Mouse (Mus musculus) cerebellum, postnatal 14 days (tissue): Measurements from ENCODE around the gene Lypd6b.
A peak's percentile ranks its signal among the peaks of the same experiment; 100 is the strongest.

Experiments used
- DNase-seq, 2 experiments: peaks; one replicate each; pipeline ENCODE4 v3.0.0; 2021; ENCODE audit warnings: mixed read lengths in 2 of 2

Lypd6b gene

GRCm38 (mm10) chr2:49771172-49771571 lies 16.3 kb upstream of the Lypd6b start:
- DNase-seq = no peak

DNA sequence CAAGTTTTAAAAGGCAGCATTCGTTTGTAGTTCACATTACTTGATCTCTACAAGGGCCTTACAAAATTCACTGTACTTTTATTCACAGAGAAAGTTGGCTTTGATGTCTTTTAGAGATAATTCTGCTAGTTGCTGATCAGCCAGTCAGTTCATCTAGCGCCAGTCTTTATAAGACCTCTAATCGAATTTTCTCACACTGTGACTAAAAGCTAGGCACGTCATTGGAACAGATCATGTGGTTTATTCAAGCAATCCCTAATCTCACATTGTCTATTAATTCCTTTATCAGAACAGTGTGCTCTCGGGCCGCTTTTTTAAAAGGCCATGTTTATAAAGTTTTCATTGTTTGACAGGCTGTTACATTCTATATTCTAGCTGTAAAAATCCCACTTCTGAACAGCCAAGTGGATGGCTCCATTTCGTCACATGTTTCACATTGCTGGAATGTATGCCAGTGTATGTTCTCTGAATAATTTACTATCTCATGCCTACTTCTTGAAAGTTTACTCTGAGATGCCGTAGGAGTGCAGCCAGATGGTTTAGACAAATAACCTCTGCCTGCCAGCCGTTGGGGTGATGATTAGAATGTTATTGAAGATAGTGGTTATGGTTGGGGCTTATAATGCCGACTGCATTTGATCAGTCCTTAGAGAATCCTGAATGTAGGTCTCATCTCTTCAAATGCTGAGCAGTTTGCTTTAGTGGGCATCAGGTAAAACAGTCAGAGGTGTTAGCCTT lies 14.1 kb upstream of the Lypd6b start:
- no peak for DNase-seq

DNA sequence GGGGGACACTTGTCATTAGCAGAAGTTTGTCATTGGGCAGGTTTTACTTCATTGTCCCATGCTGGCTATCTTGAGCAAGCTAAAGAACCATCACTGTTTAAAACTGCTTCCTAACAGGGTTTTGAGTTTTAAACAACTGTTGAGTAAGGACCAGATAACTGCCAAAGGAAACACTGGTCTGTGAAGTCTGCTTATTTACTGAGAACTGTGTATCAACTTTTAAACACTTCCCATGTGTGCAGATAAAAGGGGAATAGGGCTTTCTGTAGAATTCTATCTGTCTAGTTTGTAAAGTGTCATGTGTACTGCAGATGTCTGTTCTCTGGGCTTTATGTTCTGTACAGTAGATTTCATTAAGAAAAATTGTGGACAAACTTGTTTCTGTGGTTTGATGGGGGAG lies 13.3 kb upstream of the Lypd6b start:
- no peak for DNase-seq

DNA sequence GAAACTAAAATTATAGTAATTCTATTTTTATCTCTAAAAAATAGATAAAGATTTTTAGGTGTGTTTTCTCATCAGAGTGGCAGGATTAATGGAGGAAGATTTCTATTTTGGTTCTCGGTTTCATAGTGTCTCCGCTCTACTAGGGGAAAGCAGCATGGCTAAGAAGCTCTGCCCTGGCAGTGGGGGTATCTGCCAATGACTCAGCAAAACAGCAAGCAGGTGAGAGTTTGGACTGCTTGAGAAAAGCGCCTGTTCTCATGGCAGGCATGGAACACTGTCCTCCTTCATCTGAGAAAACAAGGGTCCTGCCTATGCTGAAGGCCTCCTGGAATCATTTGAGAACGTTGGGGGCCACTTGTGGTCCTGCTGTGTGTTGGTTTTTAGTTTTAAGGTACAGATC lies 12.3 kb upstream of the Lypd6b start:
- no peak for DNase-seq

GRCm38 (mm10) chr2:49775735-49776134 lies 11.8 kb upstream of the Lypd6b start:
- peak in 1 of 2 experiments; percentile 48 for DNase-seq

DNA sequence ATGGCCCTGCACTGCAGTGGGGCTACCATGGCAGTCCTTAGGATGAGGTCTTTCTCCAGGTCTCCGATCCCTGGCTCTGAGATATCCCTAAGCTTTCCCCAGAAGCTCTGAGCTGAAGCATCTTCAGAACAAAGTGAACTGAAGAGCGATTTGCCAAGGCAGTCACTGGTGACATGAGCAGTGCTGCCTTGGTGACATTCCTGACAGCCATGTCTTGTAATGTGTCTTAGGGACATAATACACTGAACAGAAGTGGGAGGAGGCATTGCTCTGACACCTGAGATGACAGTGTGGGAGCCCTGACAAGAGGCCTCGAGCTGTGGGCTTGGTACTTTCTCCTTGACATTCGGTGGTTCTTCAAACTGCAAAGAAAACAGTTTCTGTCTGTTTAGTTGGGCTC lies 11.1 kb upstream of the Lypd6b start:
- no peak for DNase-seq

DNA sequence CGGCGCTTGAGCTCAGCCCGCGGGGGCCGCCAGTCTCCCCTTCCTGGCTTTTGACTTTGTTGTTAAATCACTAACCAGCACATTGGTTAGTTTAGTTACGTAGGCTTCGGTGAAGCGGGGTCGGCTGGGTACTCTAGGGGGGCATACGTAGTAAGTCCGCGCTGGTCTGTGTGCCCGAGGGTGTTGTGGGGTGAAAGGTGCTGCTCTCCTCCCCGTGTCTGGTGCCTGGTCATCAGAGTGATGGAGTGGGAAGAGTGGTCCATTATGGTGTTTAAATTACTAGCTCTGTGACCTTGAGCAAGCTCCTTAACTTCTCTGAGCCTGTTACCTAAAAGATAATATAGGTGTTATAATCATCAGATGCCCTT lies 547 bp downstream of the Lypd6b start:
- peak in 1 of 2 experiments; percentile 24 for DNase-seq

- no peak for DNase-seq
These were observed 1.2 kb downstream of the Lypd6b start for GRCm38 (mm10) chr2:49788643-49789042.

- no peak for DNase-seq
These were observed 1.6 kb downstream of the Lypd6b start for GRCm38 (mm10) chr2:49789078-49789477.

GRCm38 (mm10) chr2:49789504-49789903 lies 2.0 kb downstream of the Lypd6b start:
- no peak for DNase-seq

DNA sequence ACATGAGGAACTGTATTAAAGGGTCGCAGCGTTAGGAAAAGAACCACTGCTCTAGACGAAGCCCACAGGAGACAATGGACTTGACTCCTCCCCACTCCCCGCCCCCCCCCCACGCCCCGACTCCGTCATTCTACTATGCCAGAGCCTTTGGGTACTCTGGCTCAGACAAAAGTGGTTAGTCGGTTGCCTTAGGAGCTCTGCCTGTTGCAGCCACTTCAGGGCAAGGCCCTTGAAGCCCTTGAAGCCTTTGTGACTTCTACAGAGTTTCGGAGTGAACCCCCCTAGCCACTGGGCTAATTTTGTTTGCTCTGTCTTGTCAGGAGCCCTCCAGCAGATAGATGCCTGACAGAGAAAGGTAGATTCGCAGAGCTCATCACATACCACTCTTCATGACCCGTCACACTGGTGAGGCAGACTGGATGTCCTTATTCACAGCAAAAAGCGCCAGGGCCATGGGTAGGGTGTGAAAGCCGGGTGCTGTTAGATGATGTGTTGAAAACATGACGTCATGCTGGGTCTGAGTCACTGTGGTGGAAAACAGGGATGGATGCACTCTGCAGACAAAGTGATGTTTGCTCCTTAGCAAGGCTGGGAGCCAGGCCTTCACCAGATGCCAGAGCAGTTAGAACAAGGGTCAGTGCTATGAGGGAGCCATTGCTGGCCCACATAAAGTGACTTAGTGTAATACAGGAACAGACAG lies 10.1 kb downstream of the Lypd6b start:
- no peak for DNase-seq

GRCm38 (mm10) chr2:49804448-49804847 lies 17.0 kb downstream of the Lypd6b start:
- DNase-seq = no peak

- peak; percentile 50 to 63 for DNase-seq
These were observed 18.4 kb downstream of the Lypd6b start for GRCm38 (mm10) chr2:49805736-49806371.

GRCm38 (mm10) chr2:49809496-49809895 lies 22.0 kb downstream of the Lypd6b start:
- DNase-seq = no peak

DNA sequence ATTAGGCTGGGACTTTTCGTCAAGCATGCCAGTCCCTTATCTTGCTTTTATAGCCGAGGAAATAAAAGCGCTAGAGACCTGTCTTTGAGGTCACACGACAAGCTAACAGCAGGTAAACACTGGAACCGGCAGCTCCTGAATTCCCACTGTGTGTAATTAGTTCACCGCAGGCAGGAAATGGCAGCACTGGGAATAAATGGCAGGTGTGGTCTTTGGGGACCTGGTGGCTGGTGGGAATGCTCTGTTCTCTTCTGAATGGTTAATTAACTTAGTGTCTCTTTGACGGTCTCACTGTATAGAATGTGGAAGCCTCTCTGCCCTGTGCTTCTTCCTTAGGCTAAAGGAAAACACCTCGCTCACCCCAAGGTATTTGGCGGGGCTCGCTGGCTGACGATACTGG lies 23.9 kb downstream of the Lypd6b start:
- DNase-seq = no peak

DNA sequence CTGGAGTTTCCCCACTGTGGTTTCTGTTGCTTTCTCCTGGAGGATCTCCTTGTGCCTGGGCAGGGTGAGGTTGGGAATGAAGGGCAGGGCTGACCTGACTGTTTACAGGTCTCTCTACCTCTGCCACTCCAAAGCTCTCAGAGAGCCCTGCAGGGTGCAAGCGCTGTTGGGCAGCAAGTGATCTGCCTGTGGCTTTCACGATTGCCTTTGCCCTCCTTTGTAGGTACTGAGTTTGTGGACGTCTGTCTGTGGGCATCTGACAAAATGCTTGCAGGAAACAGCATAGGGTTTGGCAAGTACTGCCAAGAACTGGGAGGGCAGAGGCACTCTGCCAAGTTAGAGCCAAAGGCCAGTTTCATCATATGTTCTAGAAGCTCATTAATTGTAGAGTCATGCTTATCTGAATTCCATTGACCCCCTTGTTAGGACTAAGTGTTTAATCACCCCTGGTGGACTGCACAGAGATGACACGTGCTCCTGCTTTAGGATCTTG lies 24.4 kb downstream of the Lypd6b start:
- DNase-seq = peak; percentile 64 to 73

GRCm38 (mm10) chr2:49813151-49813550 lies 25.7 kb downstream of the Lypd6b start:
- no peak for DNase-seq

GRCm38 (mm10) chr2:49814011-49814410 lies 26.5 kb downstream of the Lypd6b start:
- DNase-seq = no peak

- DNase-seq = no peak
These were observed 28.3 kb downstream of the Lypd6b start for GRCm38 (mm10) chr2:49815696-49816320.

- DNase-seq = no peak
These were observed 29.1 kb downstream of the Lypd6b start for GRCm38 (mm10) chr2:49816549-49816948.

GRCm38 (mm10) chr2:49817151-49817550 lies 29.7 kb downstream of the Lypd6b start:
- no peak for DNase-seq

- no peak for DNase-seq
These were observed 30.6 kb downstream of the Lypd6b start for GRCm38 (mm10) chr2:49818126-49818525.

DNA sequence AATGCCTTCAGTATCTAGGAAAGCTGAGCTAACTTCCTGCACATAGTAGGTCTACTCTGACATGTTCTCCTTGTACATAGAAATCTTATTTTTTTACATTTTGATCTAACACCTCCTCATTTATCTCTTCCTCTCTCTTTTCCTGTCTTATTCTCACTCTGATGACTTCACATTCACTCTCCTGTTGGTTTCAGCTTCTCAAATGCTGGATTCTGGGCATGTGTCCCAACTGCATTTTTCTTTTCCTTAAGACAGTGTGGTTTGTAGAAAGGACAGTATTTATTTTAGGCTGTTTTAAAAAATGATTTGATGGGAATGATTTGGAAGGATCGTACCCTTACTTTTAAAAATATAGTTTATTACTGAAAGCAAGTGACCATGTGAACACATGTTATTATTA lies 34.8 kb downstream of the Lypd6b start:
- DNase-seq = no peak
